Mouse (Mus musculus): ENCODE measurements around the gene Mga.

- TF ChIP-seq CTCF (conservative IDR thresholded peaks at IDR 0.05; ENCODE audit: low read length) = no peak
- no peak for TF ChIP-seq POU5F1 (IDR thresholded peaks at IDR 0.05; ENCODE audit: borderline replicate concordance, low read length)
These were observed 98.6 kb downstream of the Mga start for GRCm38 (mm10) chr2:119995391-119996281.

All from E14TG2a.4 (cell line).